Mouse (Mus musculus) layer of hippocampus, postnatal 10 days (tissue): ENCODE data around the gene Ucn3. TPM values are rescaled to one million over a fixed set of nuclear protein-coding genes. Genes with fewer than 3 reads are reported as not detected.

Experiments
- DNase-seq, 2 experiments: peaks; one replicate each; pipeline ENCODE4 v3.0.0; 2021; ENCODE audit warnings: low spot score in 2 of 2
- microRNA-seq, 2 experiments: library from miRNA; unstranded; fragments of <30 nt; microRNA quantifications; one replicate each; pipeline ENCODE4 v1.2.0; 2021
- total RNA-seq, 2 experiments: library from RNA; stranded (reverse); gene quantifications; 2 replicates each; pipeline ENCODE4 v1.2.3; 2021

The Ucn3 gene
- total RNA-seq, 2 experiments from 2014 or later = not detected

- peak; percentile 67 to 76 for DNase-seq
These were observed 51.9 kb downstream of the Ucn3 start for GRCm38 (mm10) chr13:3893126-3893734.

DNA sequence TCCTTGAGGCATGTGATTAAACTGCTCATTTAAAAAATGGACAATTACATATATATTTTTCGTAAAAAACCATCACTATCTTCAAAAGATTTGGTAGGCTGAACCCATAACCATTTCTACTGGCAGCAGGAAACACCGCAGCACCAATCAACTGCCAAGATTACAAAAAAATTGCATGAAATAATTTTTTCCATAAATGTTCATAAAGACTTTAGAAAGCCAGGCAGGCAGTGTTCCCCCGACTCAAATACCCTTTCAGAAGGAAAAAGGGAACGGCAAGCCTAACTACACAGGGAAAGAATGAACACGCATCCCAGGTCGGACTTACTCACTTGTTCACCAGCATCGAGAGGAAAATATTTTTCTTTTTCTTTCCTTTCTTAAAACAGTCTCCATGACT is 52.5 kb downstream of the Ucn3 start:
- DNase-seq = no peak

GRCm38 (mm10) chr13:3891479-3892087 is 53.6 kb downstream of the Ucn3 start:
- no peak for DNase-seq

Small RNA genes within 50 kb of the gene (microRNA-seq; reads per million reads assigned to microRNA genes)
- gene Gm22460 = 0 reads per million in 2 experiments

Other genes starting within 250 kb of the Ucn3 start
- not detected for gene Calml3, start 141.0 kb downstream of the Ucn3 start, total RNA-seq
- not detected for gene Calm4, start 107.6 kb downstream of the Ucn3 start, total RNA-seq
- not detected for gene Calm5, start 91.2 kb downstream of the Ucn3 start, total RNA-seq
- gene Net1, start 27.1 kb downstream of the Ucn3 start, total RNA-seq = 10 to 100 TPM; 21.4 to 24.0 TPM
- not detected for gene Tubal3, start 27.1 kb downstream of the Ucn3 start, total RNA-seq
- gene Akr1c14, start 103.7 kb upstream of the Ucn3 start, total RNA-seq = 1 to 10 TPM; 1.5 to 2.5 TPM
- gene Akr1c18, start 205.3 kb upstream of the Ucn3 start, total RNA-seq = 1 to 10 TPM; 1.4 to 1.8 TPM
- under 1 TPM; 0.73 to 0.85 TPM for gene Akr1c13, start 245.8 kb upstream of the Ucn3 start, total RNA-seq